Mouse (Mus musculus) adipose tissue, adult 10 weeks (tissue): ENCODE results near the gene Olfr1402. TPM values are rescaled to one million over a fixed set of nuclear protein-coding genes. Genes with fewer than 3 reads are reported as not detected.

Source experiments
- polyA plus RNA-seq: library from polyadenylated mRNA; stranded (reverse); fragments of 350-450 nt; fragmentation: Illumina TruSeq; extraction: RNeasy Lipid Tissue Mini Kit (QIAGEN cat#74804); gene quantifications from one replicate; pipeline ENCODE4 v1.2.3, GENCODE M21; 2014; ENCODE audit warnings: low read depth, low replicate concordance

Gene Olfr1402
- polyA plus RNA-seq = not detected

GRCm38 (mm10) chr3:97421920-97422319 is at the start of gene Olfr1402:
Gene Olfr1402, minus strand, starts transcription at chr3:97422020.

Other genes starting within 250 kb of the Olfr1402 start
- gene Bcl9, start 124.1 kb downstream of the Olfr1402 start, polyA plus RNA-seq = 13.9 TPM
- 14.6 TPM for gene Chd1l, start 188.2 kb upstream of the Olfr1402 start, polyA plus RNA-seq
- gene Fmo5, start 206.8 kb upstream of the Olfr1402 start, polyA plus RNA-seq = 19.5 TPM
- gene Prkab2, start 236.2 kb upstream of the Olfr1402 start, polyA plus RNA-seq = 11.8 TPM